Mouse (Mus musculus): Measurements from ENCODE around the gene Pbld1. TPM values are rescaled to one million over a fixed set of nuclear protein-coding genes. Genes with fewer than 3 reads are reported as not detected.

Pbld1 gene
- polyA plus RNA-seq, 1 experiment from 2014 or later: 2.6 TPM

Other genes with a start within 250 kb of the Pbld1 start
- 14.4 and 18.3 TPM in 2 replicates for gene Tet1, start 151.2 kb upstream of the Pbld1 start, polyA plus RNA-seq (2015; fragmentation: Nextera tagmentation; extraction: Ambion mirVana)
- 12.5 and 13.4 TPM in 2 replicates for gene Slc25a16, start 139.5 kb upstream of the Pbld1 start, polyA plus RNA-seq (2015; fragmentation: Nextera tagmentation; extraction: Ambion mirVana)
- 21.7 and 22.0 TPM in 2 replicates for gene Dna2, start 113.1 kb upstream of the Pbld1 start, polyA plus RNA-seq (2015; fragmentation: Nextera tagmentation; extraction: Ambion mirVana)
- 20.3 and 20.7 TPM in 2 replicates for gene Rufy2, start 79.9 kb upstream of the Pbld1 start, polyA plus RNA-seq (2015; fragmentation: Nextera tagmentation; extraction: Ambion mirVana)
- 73.6 and 75.4 TPM in 2 replicates for gene Hnrnph3, start 35.9 kb upstream of the Pbld1 start, polyA plus RNA-seq (2015; fragmentation: Nextera tagmentation; extraction: Ambion mirVana)
- 5.7 and 6.8 TPM in 2 replicates for gene Pbld2, start 35.8 kb upstream of the Pbld1 start, polyA plus RNA-seq (2015; fragmentation: Nextera tagmentation; extraction: Ambion mirVana)
- gene Atoh7, start 39.5 kb downstream of the Pbld1 start, polyA plus RNA-seq (2015; fragmentation: Nextera tagmentation; extraction: Ambion mirVana): 0.16 TPM in 1 of 2 replicates, not detected in the other
- 0.04 and 0.08 TPM in 2 replicates for gene Mypn, start 143.8 kb downstream of the Pbld1 start, polyA plus RNA-seq (2015; fragmentation: Nextera tagmentation; extraction: Ambion mirVana)
- 30.2 and 33.3 TPM in 2 replicates for gene Herc4, start 183.6 kb downstream of the Pbld1 start, polyA plus RNA-seq (2015; fragmentation: Nextera tagmentation; extraction: Ambion mirVana)